Mouse (Mus musculus) cortical plate, adult 2 months (tissue): ENCODE results near the gene Gnb1l. TPM values are rescaled to one million over a fixed set of nuclear protein-coding genes. Genes with fewer than 3 reads are reported as not detected.
"Not testable (repeated sequence)": the region's sequence is repeated elsewhere in the genome, so short reads cannot be mapped to it uniquely, and the experiment has no call there.

ENCODE experiments used
- H3K27ac ChIP-seq: fragments of 200-500 bp; 2 replicates; pipeline ENCODE4 v1.5.1; 2012; ENCODE audit warnings: low read length, control low read depth, inconsistent platforms; ENCODE audit not compliant: insufficient read depth
- H3K4me1 ChIP-seq: fragments of 200-500 bp; 2 replicates; pipeline ENCODE4 v1.6.1; 2011; ENCODE audit warnings: low read length; ENCODE audit not compliant: control insufficient read depth, insufficient read depth
- H3K4me3 ChIP-seq: fragments of 200-500 bp; 2 replicates; pipeline ENCODE4 v1.5.1; 2011; ENCODE audit warnings: mild to moderate bottlenecking, low read length, control low read depth; ENCODE audit not compliant: insufficient read depth
- CTCF ChIP-seq: fragments of 200-500 bp; IDR thresholded peaks from 2 replicates; pipeline ENCODE4 v1.5.1; 2011; ENCODE audit warnings: mild to moderate bottlenecking, control low read depth, low read length; ENCODE audit not compliant: insufficient read depth; ENCODE audit errors: extremely low read depth
- POLR2A ChIP-seq: fragments of 200-500 bp; IDR thresholded peaks from 2 replicates; pipeline ENCODE4 v1.6.1; 2011; ENCODE audit warnings: mild to moderate bottlenecking, low read length, control low read depth; ENCODE audit not compliant: insufficient read depth; ENCODE audit errors: extremely low read depth
- polyA plus RNA-seq: library from polyadenylated mRNA; depleted of rRNA; stranded (reverse); fragments of >200 nt; gene quantifications from 2 replicates; pipeline ENCODE4 v1.2.3, GENCODE M21; 2012

Gnb1l gene
- polyA plus RNA-seq, 1 experiment: 7.8 TPM

GRCm38 (mm10) chr16:18528656-18529055 is 30.1 kb downstream of the Gnb1l start:
- H3K27ac ChIP-seq: no peak overlapping the region
- no peak overlapping the region for H3K4me3 ChIP-seq
- TF ChIP-seq CTCF (no peak), POLR2A (no peak)

GRCm38 (mm10) chr16:18533061-18533460 is 34.5 kb downstream of the Gnb1l start:
- H3K4me3 ChIP-seq, H3K27ac ChIP-seq, H3K4me1 ChIP-seq: not testable (repeated sequence)

More at GRCm38 (mm10) chr16:18528656-18529055, 30.1 kb downstream of the Gnb1l start:
- H3K4me1 ChIP-seq: no peaks in the 10 kb centered on the region

- Histone ChIP-seq H3K27ac (no peak overlapping the region), H3K4me3 (no peak overlapping the region), H3K4me1 (no peaks in the 10 kb centered on the region)
- TF ChIP-seq CTCF (no peak), POLR2A (no peak)
Measured at GRCm38 (mm10) chr16:18537407-18537990, 39.0 kb downstream of the Gnb1l start.

- Histone ChIP-seq H3K4me3 (no peak overlapping the region), H3K4me1 (no peaks in the 10 kb centered on the region), H3K27ac (no peak overlapping the region)
- TF ChIP-seq POLR2A: no peak
- no peak for TF ChIP-seq CTCF
Measured at GRCm38 (mm10) chr16:18539281-18539680, 40.8 kb downstream of the Gnb1l start.

GRCm38 (mm10) chr16:18543151-18543829 is 44.8 kb downstream of the Gnb1l start:
- H3K4me1 ChIP-seq: no peaks in the 10 kb centered on the region
- TF ChIP-seq CTCF: no peak
- no peak for TF ChIP-seq POLR2A
- no peak overlapping the region for H3K27ac ChIP-seq
- no peak overlapping the region for H3K4me3 ChIP-seq

- TF ChIP-seq CTCF (no peak), POLR2A (no peak)
- Histone ChIP-seq H3K4me3 (no peak overlapping the region), H3K27ac (no peak overlapping the region), H3K4me1 (no peaks in the 10 kb centered on the region)
Measured at GRCm38 (mm10) chr16:18547891-18548290, 49.4 kb downstream of the Gnb1l start.

GRCm38 (mm10) chr16:18551604-18552003 is 53.1 kb downstream of the Gnb1l start:
- TF ChIP-seq CTCF: no peak
- no peak for TF ChIP-seq POLR2A

GRCm38 (mm10) chr16:18552106-18552710 is 53.7 kb downstream of the Gnb1l start:
- H3K4me1 ChIP-seq: no peaks in the 10 kb centered on the region
- no peak overlapping the region for H3K4me3 ChIP-seq
- no peak for TF ChIP-seq POLR2A
- TF ChIP-seq CTCF: no peak
- no peak overlapping the region for H3K27ac ChIP-seq

More at GRCm38 (mm10) chr16:18551604-18552003, 53.1 kb downstream of the Gnb1l start:
- no peak overlapping the region for H3K27ac ChIP-seq
- no peaks in the 10 kb centered on the region for H3K4me1 ChIP-seq
- no peak overlapping the region for H3K4me3 ChIP-seq

- Histone ChIP-seq H3K27ac (no peak overlapping the region), H3K4me3 (no peak overlapping the region), H3K4me1 (no peaks in the 10 kb centered on the region)
- TF ChIP-seq CTCF (no peak), POLR2A (no peak)
Measured at GRCm38 (mm10) chr16:18554721-18555120, 56.2 kb downstream of the Gnb1l start.
